Mouse (Mus musculus): Measurements from ENCODE around the gene Zfp952. TPM values are rescaled to one million over a fixed set of nuclear protein-coding genes. Genes with fewer than 3 reads are reported as not detected.

Zfp952 gene
- total RNA-seq (2023), result 12.7 TPM

GRCm38 (mm10) chr17:32992699-32993474, at the start of gene Zfp952:
Gene Zfp952 (plus strand): TSS chr17:32993129.

GRCm38 (mm10) chr17:32947215-32947914, 45.6 kb upstream of the Zfp952 start, which contains the start of gene Cyp4f13:
Gene Cyp4f13 (minus strand): TSS chr17:32947402.

GRCm38 (mm10) chr17:32965623-32966290, 27.2 kb upstream of the Zfp952 start, which contains the start of gene Zfp472:
Gene Zfp472 (plus strand): TSS chr17:32965814.

GRCm38 (mm10) chr17:33032900-33033891, 40.3 kb downstream of the Zfp952 start, which contains the start of gene Zfp763:
Gene Zfp763 (minus strand): TSS chr17:33033402.

Other genes starting within 250 kb of the Zfp952 start
- gene Zfp871, start 204.8 kb upstream of the Zfp952 start, total RNA-seq (2023), result 87.4 TPM
- gene Zfp811, start 183.2 kb upstream of the Zfp952 start, total RNA-seq (2023), result 0.43 TPM
- 13.7 TPM for gene Zfp799, start 162.9 kb upstream of the Zfp952 start, total RNA-seq (2023)
- gene Zfp870, start 101.5 kb upstream of the Zfp952 start, total RNA-seq (2023), result 0.49 TPM
- gene Cyp4f14, start 75.8 kb upstream of the Zfp952 start, total RNA-seq (2023), result not detected
- 85.9 TPM for gene Cyp4f13, start 45.7 kb upstream of the Zfp952 start, total RNA-seq (2023)
- gene Zfp472, start 27.3 kb upstream of the Zfp952 start, total RNA-seq (2023), result 20.3 TPM
- gene Zfp763, start 40.3 kb downstream of the Zfp952 start, total RNA-seq (2023), result 8.9 TPM
- not detected for gene 4921501E09Rik, start 74.9 kb downstream of the Zfp952 start, total RNA-seq (2023)
- 3.1 TPM for gene Zfp563, start 96.2 kb downstream of the Zfp952 start, total RNA-seq (2023)
- gene Morc2b, start 146.6 kb downstream of the Zfp952 start, total RNA-seq (2023), result not detected
- not detected for gene Olfr55, start 175.3 kb downstream of the Zfp952 start, total RNA-seq (2023)
- gene Olfr239, start 198.2 kb downstream of the Zfp952 start, total RNA-seq (2023), result not detected
- not detected for gene Olfr1564, start 228.6 kb downstream of the Zfp952 start, total RNA-seq (2023)

Data from CD8-positive naive resting alpha-beta T cell, adult 57 days (primary cell).